Mouse (Mus musculus) neural tube, embryonic 13.5 days (tissue): ENCODE results near the gene Olfr750. TPM values are rescaled to one million over a fixed set of nuclear protein-coding genes. Genes with fewer than 3 reads are reported as not detected.
"Not testable (repeated sequence)": the region's sequence is repeated elsewhere in the genome, so short reads cannot be mapped to it uniquely, and the experiment has no call there.

ENCODE experiments used
- ATAC-seq: fragments of 200-750 bp; cut with Nextera tagmentation; 2 replicates; pipeline ENCODE4 v1.8.0; 2017; ENCODE audit warnings: low read depth, mild to moderate bottlenecking, moderate TSS enrichment, moderate library complexity
- H3K27ac ChIP-seq: fragments of 300-500 bp; sonication (generic); replicated peaks from 2 replicates; pipeline ENCODE4 v1.5.1; 2015; ENCODE audit warnings: moderate library complexity, mild to moderate bottlenecking, inconsistent platforms
- H3K27me3 ChIP-seq: fragments of 300-500 bp; sonication (generic); 2 replicates; pipeline ENCODE4 v1.6.1; 2015; ENCODE audit warnings: mild to moderate bottlenecking, inconsistent platforms
- H3K36me3 ChIP-seq: fragments of 300-500 bp; sonication (generic); 2 replicates; pipeline ENCODE4 v1.6.1; 2015; ENCODE audit warnings: mild to moderate bottlenecking, inconsistent platforms
- H3K4me1 ChIP-seq: fragments of 300-500 bp; sonication (generic); replicated peaks from 2 replicates; pipeline ENCODE4 v1.6.1; 2015; ENCODE audit warnings: inconsistent platforms
- H3K4me2 ChIP-seq: fragments of 300-500 bp; sonication (generic); 2 replicates; pipeline ENCODE4 v1.6.1; 2015; ENCODE audit warnings: inconsistent platforms, mild to moderate bottlenecking, moderate library complexity
- H3K4me3 ChIP-seq: fragments of 300-500 bp; sonication (generic); 2 replicates; pipeline ENCODE4 v1.5.1; 2015; ENCODE audit warnings: mild to moderate bottlenecking, inconsistent platforms
- H3K9ac ChIP-seq: fragments of 300-500 bp; sonication (generic); 2 replicates; pipeline ENCODE4 v1.6.1; 2015; ENCODE audit warnings: moderate library complexity, mild to moderate bottlenecking, inconsistent platforms
- H3K9me3 ChIP-seq: fragments of 300-500 bp; sonication (generic); 2 replicates; pipeline ENCODE4 v1.6.1; 2016; ENCODE audit warnings: inconsistent platforms
- WGBS: fragments of 180-500 bp; shearing (Covaris S2); methylation state at CpG from one replicate; pipeline ENCODE4 v1.1.7; 2015; 5-methylcytosine and 5-hydroxymethylcytosine counted together
- polyA plus RNA-seq: library from polyadenylated mRNA; unstranded; fragments of >200 nt; fragmentation: Nextera tagmentation; extraction: Ambion mirVana; gene quantifications from 2 replicates; pipeline ENCODE4 v1.2.1, GENCODE M21; 2015

Olfr750 gene
- polyA plus RNA-seq: not detected in 2 replicates

DNA sequence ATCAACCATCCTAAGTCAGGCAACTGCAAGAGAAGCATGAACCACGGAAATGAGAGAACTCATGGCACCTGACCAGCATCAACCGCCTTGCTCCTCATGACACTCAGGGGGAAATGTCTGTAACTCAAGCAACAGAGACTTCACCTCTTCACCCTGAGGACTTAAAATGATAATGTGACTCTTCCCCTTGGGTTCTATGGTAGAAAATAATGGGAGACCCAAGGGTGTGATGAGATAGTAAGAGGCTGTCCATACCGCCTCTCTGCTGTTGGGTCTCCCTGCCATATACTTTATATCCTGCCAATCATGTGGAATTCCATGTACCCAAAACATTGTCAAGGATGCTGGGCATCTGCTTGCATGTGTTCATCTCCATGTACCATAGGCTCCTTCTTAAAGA lies at the start of gene Olfr750:
Gene Olfr750, minus strand, starts transcription at position 101 of the 400 bp plus-strand sequence.
- 85% methylated on average over 3 of the region's 3 CpGs for WGBS
- ATAC-seq: no peak
- Histone ChIP-seq H3K4me1 (no peaks in the 10 kb centered on the region), H3K36me3 (no peaks in the 10 kb centered on the region), H3K4me2 (no peak within 1 kb of the TSS), H3K9me3 (no peaks in the 10 kb centered on the region), H3K9ac (no peak within 1 kb of the TSS), H3K27me3 (no peaks in the 10 kb centered on the region), H3K27ac (no peak within 1 kb of the TSS), H3K4me3 (no peak within 1 kb of the TSS)

DNA sequence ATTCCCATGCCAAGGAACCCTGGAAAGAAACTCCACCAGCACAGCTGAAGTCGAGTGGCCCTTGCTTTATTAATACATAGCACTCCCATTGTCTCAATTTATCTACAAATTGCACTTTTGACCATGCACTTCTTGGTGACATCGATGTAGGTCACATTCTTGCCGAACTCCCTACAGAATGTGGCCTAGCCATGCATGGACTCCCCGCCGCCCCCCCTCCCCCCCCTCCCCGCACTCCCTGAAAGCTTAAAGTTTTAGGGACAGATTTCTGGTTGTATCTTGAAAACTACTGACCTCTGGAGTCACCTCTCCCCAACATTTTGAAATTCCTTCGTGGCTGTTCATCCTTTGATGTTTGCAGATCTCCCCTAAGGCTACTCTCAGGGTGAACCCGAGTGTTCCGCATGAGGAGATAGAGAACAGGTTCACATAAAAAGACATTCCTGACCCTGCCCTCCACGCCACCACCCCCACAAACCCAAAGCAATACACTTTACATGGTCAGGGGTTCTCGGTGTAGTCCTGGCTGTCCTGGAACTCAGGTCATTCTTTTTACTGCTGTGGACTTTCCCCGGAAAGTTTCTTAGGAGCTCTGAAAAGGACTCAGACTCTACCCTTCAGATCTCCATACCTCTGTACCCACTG lies 39.8 kb upstream of the Olfr750 start, which contains the start of gene Eddm3b:
Gene Eddm3b, plus strand, starts transcription at position 511 of the 645 bp plus-strand sequence.
- H3K4me2 ChIP-seq: no peak within 1 kb of the TSS
- H3K9me3 ChIP-seq: peaks cover 3% of the 10 kb centered on the region; the same call in 1 of the 2 replicates
- no peaks in the 10 kb centered on the region for H3K4me1 ChIP-seq
- ATAC-seq: no peak
- H3K9ac ChIP-seq: no peak within 1 kb of the TSS
- H3K36me3 ChIP-seq: no peaks in the 10 kb centered on the region
- 53% methylated on average over 12 of the region's 12 CpGs for WGBS
- no peak within 1 kb of the TSS for H3K4me3 ChIP-seq
- H3K27me3 ChIP-seq: no peaks in the 10 kb centered on the region
- no peak within 1 kb of the TSS for H3K27ac ChIP-seq

DNA sequence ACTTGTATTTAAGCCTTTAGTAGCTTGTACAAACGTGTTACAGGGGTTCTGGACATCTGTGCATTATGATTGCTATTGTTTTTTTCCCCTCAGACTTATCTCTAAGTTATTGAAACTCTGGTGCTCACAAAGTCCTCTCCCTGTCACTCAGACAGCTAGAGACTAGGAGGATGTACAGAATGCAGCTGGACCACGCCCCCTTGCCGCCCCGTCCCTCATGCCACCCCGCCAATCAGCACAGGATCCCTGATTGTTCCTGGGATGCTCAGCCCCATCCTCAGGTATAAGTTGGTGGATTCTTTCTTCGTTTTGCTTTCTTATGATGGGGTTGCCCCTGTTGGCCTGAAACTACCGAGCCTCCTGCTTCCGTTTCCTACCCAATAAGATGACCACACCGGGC lies 39.2 kb upstream of the Olfr750 start:
- Histone ChIP-seq H3K4me1 (no peaks in the 10 kb centered on the region), H3K27ac (no peak overlapping the region), H3K9me3 (0 out of 2 replicates have a peak, but pooled peaks cover under 1% of the 10 kb centered on the region), H3K4me3 (no peak overlapping the region), H3K27me3 (no peaks in the 10 kb centered on the region), H3K9ac (no peak overlapping the region), H3K36me3 (no peaks in the 10 kb centered on the region), H3K4me2 (no peak overlapping the region)
- 41% methylated on average over 9 of the region's 9 CpGs for WGBS
- ATAC-seq: no peak

DNA sequence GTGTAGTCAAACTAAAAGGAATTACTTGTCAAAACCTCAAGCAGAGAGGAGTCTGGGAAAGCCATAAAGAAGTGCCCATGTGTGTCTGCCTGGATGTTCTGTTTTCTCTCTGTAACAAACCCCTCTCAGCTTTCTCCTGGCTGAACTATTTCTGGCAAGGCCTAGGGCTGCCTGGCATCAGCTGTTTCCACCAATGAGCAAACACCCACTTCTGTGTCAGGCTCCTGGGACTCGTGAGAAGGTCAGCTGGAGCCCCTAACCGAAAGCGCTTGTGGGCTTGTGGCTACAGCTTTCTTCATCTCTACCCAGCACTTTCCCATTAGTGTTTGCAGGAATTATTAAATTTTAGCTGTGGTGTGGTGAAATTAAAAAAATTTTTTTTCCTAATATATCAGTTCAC lies 37.7 kb upstream of the Olfr750 start:
- ATAC-seq: no peak
- Histone ChIP-seq H3K4me1 (no peaks in the 10 kb centered on the region), H3K27me3 (no peaks in the 10 kb centered on the region), H3K9me3 (no peaks in the 10 kb centered on the region), H3K9ac (no peak overlapping the region), H3K4me3 (no peak overlapping the region), H3K36me3 (no peaks in the 10 kb centered on the region), H3K4me2 (no peak overlapping the region), H3K27ac (no peak overlapping the region)
- WGBS: 67% methylated on average over 3 of the region's 3 CpGs

DNA sequence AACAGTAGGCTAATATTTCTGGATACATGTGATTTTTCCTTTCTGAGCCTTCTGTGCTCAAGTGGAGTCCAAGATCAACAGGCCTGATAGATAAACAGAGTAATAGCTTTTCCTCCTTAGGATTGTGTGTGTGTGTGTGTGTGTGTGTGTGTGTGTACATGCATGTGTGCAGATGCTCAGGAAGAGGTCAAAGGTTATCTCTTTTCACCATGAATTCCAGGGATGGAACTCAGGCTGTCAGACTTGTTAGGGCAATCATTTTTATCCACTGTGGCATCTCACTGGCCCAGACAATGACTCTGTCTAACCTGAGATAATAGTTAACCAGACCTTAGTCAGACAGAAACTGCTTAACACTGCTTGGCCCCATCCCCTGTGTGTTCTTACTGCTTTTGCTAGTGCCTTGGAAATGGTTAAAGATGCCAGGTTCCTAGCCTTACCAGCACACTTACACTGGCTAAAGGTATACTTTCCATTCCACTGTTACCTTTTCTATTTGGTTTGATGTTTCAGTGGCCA lies 32.3 kb upstream of the Olfr750 start:
- Histone ChIP-seq H3K9me3 (no peaks in the 10 kb centered on the region), H3K4me3 (no peak overlapping the region), H3K9ac (no peak overlapping the region), H3K36me3 (no peaks in the 10 kb centered on the region), H3K27me3 (no peaks in the 10 kb centered on the region), H3K27ac (no peak overlapping the region), H3K4me2 (no peak overlapping the region), H3K4me1 (no peaks in the 10 kb centered on the region)
- no peak for ATAC-seq

DNA sequence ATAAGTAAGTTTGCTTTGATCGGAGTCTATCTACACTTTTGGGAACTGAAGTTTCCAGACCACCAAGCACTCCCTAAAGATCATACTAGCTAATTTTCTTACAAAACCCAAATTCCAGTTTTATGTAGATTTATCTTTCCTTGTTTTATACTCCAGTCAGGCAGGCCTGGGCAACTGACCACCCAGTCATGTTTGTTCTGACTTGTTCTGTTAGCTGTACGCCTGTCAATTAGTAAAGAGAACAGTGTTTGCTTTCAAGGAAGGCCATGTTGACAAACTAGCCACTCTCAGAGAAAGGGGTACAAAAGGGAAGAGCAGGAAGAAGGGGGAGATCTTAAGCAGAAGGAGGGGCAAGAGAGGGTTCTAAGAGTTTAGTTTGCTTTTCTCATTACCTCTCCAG lies 30.1 kb upstream of the Olfr750 start:
- Histone ChIP-seq H3K36me3 (no peaks in the 10 kb centered on the region), H3K4me2 (no peak overlapping the region), H3K4me1 (no peaks in the 10 kb centered on the region), H3K9me3 (no peaks in the 10 kb centered on the region), H3K9ac (no peak overlapping the region), H3K4me3 (no peak overlapping the region), H3K27me3 (no peaks in the 10 kb centered on the region), H3K27ac (no peak overlapping the region)
- no peak for ATAC-seq
- 88% methylated on average over 2 of the region's 2 CpGs for WGBS

DNA sequence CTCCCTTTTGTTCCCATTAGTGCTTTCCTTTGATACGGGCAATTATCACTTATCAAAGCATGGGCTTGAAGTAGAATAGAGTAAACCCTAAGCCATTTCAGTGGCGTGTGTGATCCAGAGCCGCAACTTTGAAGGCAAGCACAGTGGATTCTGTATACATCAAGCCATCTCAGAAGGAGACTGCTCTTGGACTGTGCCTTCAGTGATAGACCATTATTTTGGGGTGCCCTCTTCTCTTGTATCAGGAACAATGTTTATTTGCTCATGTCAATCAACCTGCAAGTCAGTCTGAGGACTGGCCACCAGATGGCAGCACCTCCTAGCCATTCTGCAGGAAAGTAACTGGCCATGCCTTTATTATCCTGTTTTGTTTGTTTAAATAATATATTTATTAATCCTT lies 29.0 kb upstream of the Olfr750 start:
- Histone ChIP-seq H3K4me3 (no peak overlapping the region), H3K9me3 (no peaks in the 10 kb centered on the region), H3K36me3 (no peaks in the 10 kb centered on the region), H3K9ac (no peak overlapping the region), H3K27ac (no peak overlapping the region), H3K4me1 (no peaks in the 10 kb centered on the region), H3K4me2 (no peak overlapping the region), H3K27me3 (no peaks in the 10 kb centered on the region)
- WGBS: 52% methylated on average over 3 of the region's 3 CpGs
- 0 out of 2 replicates have a peak, but pooled peaks have one; percentile 45 for ATAC-seq

DNA sequence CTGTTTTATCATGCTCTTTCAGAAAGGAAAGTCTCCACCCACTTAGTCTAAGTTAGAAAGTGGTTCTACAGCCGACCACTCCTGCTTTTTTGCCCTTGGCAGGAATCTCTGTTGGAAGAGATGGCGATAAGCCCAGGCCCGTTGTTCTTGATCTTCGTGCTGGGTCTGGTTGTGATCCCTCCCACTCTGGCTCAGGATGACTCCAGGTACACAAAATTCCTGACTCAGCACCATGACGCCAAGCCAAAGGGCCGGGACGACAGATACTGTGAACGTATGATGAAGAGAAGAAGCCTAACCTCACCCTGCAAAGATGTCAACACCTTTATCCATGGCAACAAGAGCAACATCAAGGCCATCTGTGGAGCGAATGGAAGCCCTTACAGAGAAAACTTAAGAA lies 27.0 kb upstream of the Olfr750 start:
- 83% methylated on average over 9 of the region's 9 CpGs for WGBS
- no peak overlapping the region for H3K4me2 ChIP-seq
- no peak for ATAC-seq
- H3K9me3 ChIP-seq: no peaks in the 10 kb centered on the region
- H3K9ac ChIP-seq: no peak overlapping the region
- H3K36me3 ChIP-seq: no peaks in the 10 kb centered on the region
- no peaks in the 10 kb centered on the region for H3K27me3 ChIP-seq
- no peak overlapping the region for H3K27ac ChIP-seq
- no peak overlapping the region for H3K4me3 ChIP-seq
- no peaks in the 10 kb centered on the region for H3K4me1 ChIP-seq

DNA sequence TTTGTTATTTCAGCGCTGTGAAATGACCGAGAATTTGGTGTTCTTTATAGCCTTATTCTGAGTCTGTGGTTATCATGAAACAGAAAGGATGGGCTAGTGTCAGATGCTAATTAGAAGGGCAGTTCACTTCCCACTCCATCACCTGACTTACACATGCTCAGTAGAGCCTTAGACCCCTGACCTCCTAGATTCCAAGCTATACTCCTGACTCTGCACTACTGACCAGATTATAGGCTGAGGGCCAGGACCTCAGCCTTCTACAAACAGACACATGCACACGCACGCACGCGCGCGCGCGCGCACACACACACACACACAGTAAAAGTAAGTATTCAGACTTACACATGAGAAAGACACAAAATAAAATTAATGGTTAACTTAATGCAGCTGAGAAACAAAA lies 24.7 kb upstream of the Olfr750 start:
- Histone ChIP-seq H3K36me3 (no peaks in the 10 kb centered on the region), H3K4me3 (no peak overlapping the region), H3K9me3 (no peaks in the 10 kb centered on the region), H3K27ac (no peak overlapping the region), H3K4me2 (no peak overlapping the region), H3K9ac (no peak overlapping the region), H3K27me3 (no peaks in the 10 kb centered on the region), H3K4me1 (no peaks in the 10 kb centered on the region)
- 96% methylated on average over 11 of the region's 11 CpGs for WGBS
- ATAC-seq: no peak

DNA sequence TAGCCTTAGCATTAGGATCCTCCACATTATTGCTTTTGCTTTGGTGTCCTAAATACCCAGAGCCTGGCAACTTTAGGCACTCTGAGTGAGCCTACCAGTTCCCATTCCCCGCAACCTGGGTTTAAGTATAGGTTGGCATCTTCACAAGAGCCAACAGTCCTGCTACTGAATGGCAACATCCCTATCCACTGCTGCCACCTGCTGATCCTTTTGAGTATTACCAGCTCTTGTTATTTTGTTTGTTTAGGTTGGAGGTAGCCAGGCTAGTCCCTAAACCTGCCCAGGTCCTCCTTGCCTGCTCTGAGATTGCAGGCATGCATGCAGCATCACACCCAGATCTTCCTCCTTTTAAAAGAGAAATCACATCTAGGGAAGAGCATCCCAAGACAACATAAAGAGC lies 24.1 kb upstream of the Olfr750 start:
- not testable (repeated sequence) for H3K27ac ChIP-seq, H3K9ac ChIP-seq, H3K4me2 ChIP-seq, H3K4me1 ChIP-seq, H3K9me3 ChIP-seq, H3K27me3 ChIP-seq, H3K36me3 ChIP-seq, H3K4me3 ChIP-seq
- WGBS: 41% methylated on average over 1 of the region's 1 CpGs
- peak; percentile 29; the same call in 1 of the 2 replicates for ATAC-seq

DNA sequence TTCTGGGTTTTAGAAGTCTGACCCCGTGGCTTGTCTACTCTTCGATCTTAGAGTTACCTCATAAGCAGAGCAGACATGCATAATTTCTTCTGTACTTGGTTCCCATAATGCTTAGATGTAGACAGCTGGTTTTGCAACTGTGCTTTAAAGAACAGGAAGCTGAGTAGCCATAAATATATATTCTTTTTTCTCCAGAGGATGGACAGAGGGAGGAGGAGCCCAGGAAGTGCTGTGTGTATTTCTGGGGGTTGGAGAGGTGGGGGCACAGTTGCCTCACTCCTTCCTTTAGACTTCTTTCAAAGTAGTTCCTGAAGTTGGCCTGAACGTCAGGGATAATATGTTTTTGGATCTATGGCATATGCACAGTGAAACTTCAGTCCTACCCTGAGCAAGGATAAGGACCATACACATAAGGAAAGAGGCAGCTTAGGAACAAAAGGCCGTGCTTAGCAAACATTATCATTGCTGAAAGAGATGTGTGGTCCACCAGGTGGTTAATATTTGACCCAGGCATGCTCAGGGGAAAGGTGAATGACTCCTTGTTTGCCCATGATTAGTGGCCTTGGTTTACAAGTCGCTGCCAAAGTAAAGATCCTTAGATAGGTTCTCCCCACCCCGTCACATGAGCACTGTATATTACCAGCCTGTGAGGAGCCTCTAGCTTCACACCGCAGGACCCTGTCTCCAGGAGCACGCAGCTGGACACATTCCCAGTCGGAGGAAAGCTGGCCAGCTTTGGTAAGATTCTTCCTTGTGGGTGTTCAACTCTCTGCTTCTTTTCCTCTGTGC lies 21.7 kb upstream of the Olfr750 start:
- WGBS: 69% methylated on average over 9 of the region's 9 CpGs

DNA sequence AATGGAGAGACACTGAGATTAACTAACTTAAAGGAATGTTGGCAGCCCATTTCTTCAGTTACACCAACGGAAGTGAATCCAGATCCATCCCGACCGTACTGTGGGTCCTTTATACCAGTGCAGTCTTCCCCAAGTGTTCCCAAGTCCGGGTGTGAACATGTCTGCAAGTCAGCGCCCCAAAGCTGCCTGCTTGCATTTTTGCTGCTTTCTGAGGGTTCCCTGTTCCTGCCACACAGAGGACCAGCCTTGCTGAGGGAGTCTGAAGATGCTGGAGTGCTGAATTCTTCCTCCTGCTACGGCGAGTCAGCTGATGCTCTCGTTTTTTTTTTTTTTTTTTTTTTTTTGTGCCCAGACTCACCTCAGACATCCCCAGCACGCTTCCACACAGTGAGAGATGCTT lies 20.7 kb upstream of the Olfr750 start:
- no peak for ATAC-seq
- Histone ChIP-seq H3K9ac (no peak overlapping the region), H3K4me1 (peaks cover 6% of the 10 kb centered on the region; the same call in 1 of the 2 replicates), H3K27me3 (no peaks in the 10 kb centered on the region), H3K9me3 (no peaks in the 10 kb centered on the region), H3K4me3 (no peak overlapping the region), H3K4me2 (no peak overlapping the region), H3K36me3 (no peaks in the 10 kb centered on the region), H3K27ac (no peak overlapping the region)
- 78% methylated on average over 9 of the region's 9 CpGs for WGBS

More for the DNA sequence above, 21.7 kb upstream of the Olfr750 start:
- no peak for ATAC-seq
- no peaks in the 10 kb centered on the region for H3K27me3 ChIP-seq
- no peaks in the 10 kb centered on the region for H3K9me3 ChIP-seq
- H3K4me2 ChIP-seq: no peak overlapping the region
- H3K27ac ChIP-seq: no peak overlapping the region
- peaks cover 6% of the 10 kb centered on the region; the same call in 1 of the 2 replicates for H3K4me1 ChIP-seq
- no peaks in the 10 kb centered on the region for H3K36me3 ChIP-seq
- no peak overlapping the region for H3K4me3 ChIP-seq
- no peak overlapping the region for H3K9ac ChIP-seq
